ENCODE assay signal across 14 mouse cellular contexts in the genomic region with DNA sequence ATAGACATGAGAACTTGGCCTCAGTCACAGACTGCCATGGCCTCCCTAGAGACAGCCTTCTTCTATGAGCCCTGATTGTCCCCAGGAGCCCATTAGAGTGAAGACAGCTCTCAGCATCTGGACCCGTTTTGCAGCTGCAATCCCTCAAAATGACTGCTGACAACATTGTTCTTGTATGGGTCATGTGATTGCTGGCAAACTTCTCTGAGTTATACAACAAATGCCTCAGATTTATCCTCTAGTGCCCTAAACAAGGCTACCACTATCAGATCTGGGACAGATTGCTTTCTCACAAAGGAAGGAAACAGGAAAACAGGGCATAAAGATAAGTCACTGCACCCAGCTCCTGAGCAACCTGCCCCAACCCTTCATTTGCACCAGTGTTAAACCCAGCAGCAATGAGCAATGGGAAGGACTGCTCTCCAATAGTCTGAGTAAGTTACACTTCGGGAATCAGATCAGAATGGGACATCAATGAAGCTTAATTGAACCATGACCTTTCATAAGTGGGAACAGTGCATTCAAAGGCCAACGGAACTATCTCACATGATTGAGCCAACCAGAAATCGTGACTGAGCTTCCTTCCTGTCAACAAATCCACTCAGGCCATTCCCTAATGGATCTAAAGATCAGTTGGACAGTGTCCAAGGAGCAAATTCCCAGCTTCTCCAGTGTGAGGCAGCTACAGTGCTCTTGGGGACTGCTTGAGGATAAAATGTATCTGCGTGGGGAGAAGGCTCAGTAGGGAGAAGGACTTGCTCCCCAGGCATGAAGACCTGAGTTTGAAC. TPM values are rescaled to one million over a fixed set of nuclear protein-coding genes. Genes with fewer than 3 reads are reported as not detected.
A peak's percentile ranks its signal among the peaks of the same experiment; 100 is the strongest.
DNase-seq lines count a peak whose midpoint lies in the region; ATAC-seq and TF ChIP-seq lines count a peak whose summit lies in the region.
"Had no signal": no experiment of that assay in that cellular context is flagged by ENCODE, and none has a peak within 500 bp of the region (broad histone marks: within the 10 kb centered on the region; RNA-seq: fewer than 3 reads in every experiment).

No protein-coding gene starts in this region.

- WGBS in heart, embryonic 15.5 days, result 26% methylated on average over 5 of the region's 5 CpGs
- WGBS in lung, postnatal 0 days, result 24% methylated on average over 5 of the region's 5 CpGs
- WGBS in midbrain, embryonic 16.5 days, result 80% methylated on average over 5 of the region's 5 CpGs

- no peak overlapping the region for H3K9ac ChIP-seq in heart, embryonic 15.5 days
- H3K9ac ChIP-seq in lung, postnatal 0 days (replicated peaks; ENCODE audit: low read depth), result no peak overlapping the region
- H3K9ac ChIP-seq in midbrain, embryonic 16.5 days (ENCODE audit: low read depth, low read length), result no peak overlapping the region
- H3K9ac ChIP-seq: embryonic facial prominence, embryonic 12.5 days; hindbrain, embryonic 15.5 days; neural tube, embryonic 13.5 days had no signal

- peak overlapping the region; percentile 91 for H3K27ac ChIP-seq in brown adipose tissue, adult 24 weeks (replicated peaks; ENCODE audit: low read depth, low read length)
- peak overlapping the region; percentile 8; the same call in 1 of the 2 replicates for H3K27ac ChIP-seq in heart, embryonic 15.5 days
- H3K27ac ChIP-seq in lung, postnatal 0 days (ENCODE audit: low read length), result no peak overlapping the region
- no peak overlapping the region for H3K27ac ChIP-seq in midbrain, embryonic 16.5 days (ENCODE audit: low read length)
- H3K27ac ChIP-seq: embryonic facial prominence, embryonic 12.5 days; hindbrain, embryonic 15.5 days; neural tube, embryonic 13.5 days had no signal

- peak; percentile 89 for TF ChIP-seq EP300 in lung, postnatal 0 days (IDR thresholded peaks at IDR 0.05)

- no peak; the same call in 1 of the 2 replicates for TF ChIP-seq CTCF in lung, postnatal 0 days (IDR thresholded peaks at IDR 0.05)

- no peaks in the 10 kb centered on the region for H3K36me3 ChIP-seq in heart, embryonic 15.5 days
- no peaks in the 10 kb centered on the region for H3K36me3 ChIP-seq in lung, postnatal 0 days (ENCODE audit: insufficient read depth, low read length)
- H3K36me3 ChIP-seq in midbrain, embryonic 16.5 days (ENCODE audit: control insufficient read depth, insufficient read depth, low read length), result no peaks in the 10 kb centered on the region
- H3K36me3 ChIP-seq: embryonic facial prominence, embryonic 12.5 days; hindbrain, embryonic 15.5 days; neural tube, embryonic 13.5 days had no signal

- peaks cover 10% of the 10 kb centered on the region; the same call in 1 of the 2 replicates for H3K4me1 ChIP-seq in brown adipose tissue, adult 24 weeks (ENCODE audit: control insufficient read depth, insufficient read depth, insufficient read length, low read length)
- H3K4me1 ChIP-seq in heart, embryonic 15.5 days (replicated peaks), result 0 out of 2 replicates have a peak, but pooled peaks cover 3% of the 10 kb centered on the region
- peaks cover 3% of the 10 kb centered on the region; the same call in 1 of the 2 replicates for H3K4me1 ChIP-seq in lung, postnatal 0 days (ENCODE audit: insufficient read depth, low read depth, low read length)
- no peaks in the 10 kb centered on the region for H3K4me1 ChIP-seq in midbrain, embryonic 16.5 days (ENCODE audit: control insufficient read depth, insufficient read depth, low read length)
- H3K4me1 ChIP-seq: embryonic facial prominence, embryonic 12.5 days; hindbrain, embryonic 15.5 days; megakaryocyte, embryonic 14.5 days; neural tube, embryonic 13.5 days had no signal

- H3K9me3 ChIP-seq in heart, embryonic 15.5 days (replicated peaks), result no peaks in the 10 kb centered on the region
- no peaks in the 10 kb centered on the region for H3K9me3 ChIP-seq in lung, postnatal 0 days (ENCODE audit: low read length)
- H3K9me3 ChIP-seq in midbrain, embryonic 16.5 days (replicated peaks; ENCODE audit: control insufficient read depth, low read length, poor library complexity, severe bottlenecking), result no peaks in the 10 kb centered on the region
- H3K9me3 ChIP-seq: embryonic facial prominence, embryonic 12.5 days; hindbrain, embryonic 15.5 days; megakaryocyte, embryonic 14.5 days; neural tube, embryonic 13.5 days had no signal

- no peaks in the 10 kb centered on the region for H3K27me3 ChIP-seq in heart, embryonic 15.5 days
- H3K27me3 ChIP-seq in lung, postnatal 0 days (replicated peaks; ENCODE audit: insufficient read depth, low read length), result no peaks in the 10 kb centered on the region
- no peaks in the 10 kb centered on the region for H3K27me3 ChIP-seq in midbrain, embryonic 16.5 days (ENCODE audit: control insufficient read depth, insufficient read depth, low read depth, low read length)
- H3K27me3 ChIP-seq: embryonic facial prominence, embryonic 12.5 days; hindbrain, embryonic 15.5 days; neural tube, embryonic 13.5 days had no signal

- 0 out of 2 replicates have a peak, but pooled peaks have one; percentile 36 for ATAC-seq in heart, embryonic 15.5 days (replicated peaks; ENCODE audit: insufficient number of reproducible peaks, insufficient read depth, low FRiP score, low read depth)
- peak; percentile 71 for ATAC-seq in lung, postnatal 0 days
- ATAC-seq in midbrain, embryonic 16.5 days, result no peak

- DNase-seq in kidney, adult 9 months, result peak; percentile 96
- peak; percentile 70 for DNase-seq in lung, postnatal 0 days (ENCODE audit: low spot score)
- no peak for DNase-seq in right cerebral cortex, postnatal 14 days
- DNase-seq in layer of hippocampus, adult 8-10 months (ENCODE audit: low spot score in 2 of 2), result no peak
- no peak for DNase-seq in retina, embryonic 14.5 days (ENCODE audit: low spot score)
- DNase-seq: spleen, adult 18-20 months had no signal

- H3K4me2 ChIP-seq in heart, embryonic 15.5 days, result no peak overlapping the region
- H3K4me2 ChIP-seq in lung, postnatal 0 days (replicated peaks; ENCODE audit: low read depth, low read length), result no peak overlapping the region
- no peak overlapping the region for H3K4me2 ChIP-seq in midbrain, embryonic 16.5 days (ENCODE audit: low read length)
- H3K4me2 ChIP-seq: embryonic facial prominence, embryonic 12.5 days; hindbrain, embryonic 15.5 days; neural tube, embryonic 13.5 days had no signal

- no peak overlapping the region for H3K4me3 ChIP-seq in brown adipose tissue, adult 24 weeks (ENCODE audit: insufficient read depth, low read depth, low read length)
- H3K4me3 ChIP-seq in heart, embryonic 15.5 days, result no peak overlapping the region
- no peak overlapping the region for H3K4me3 ChIP-seq in lung, postnatal 0 days (ENCODE audit: low read depth, low read length)
- H3K4me3 ChIP-seq in midbrain, embryonic 16.5 days (ENCODE audit: low read depth, low read length), result no peak overlapping the region
- H3K4me3 ChIP-seq: embryonic facial prominence, embryonic 12.5 days; hindbrain, embryonic 15.5 days; megakaryocyte, embryonic 14.5 days; neural tube, embryonic 13.5 days had no signal

RNA-seq across cellular contexts. Expression of a gene that starts 4.4 kb away (rescaled TPM):
- 16.9 and 27.9 TPM in 2 replicates for polyA plus RNA-seq in brown adipose tissue, adult 24 weeks (2012; ENCODE audit: insufficient read depth, insufficient read length, missing spikeins)
- polyA plus RNA-seq in heart, embryonic 15.5 days (2015; fragmentation: Nextera tagmentation; extraction: Ambion mirVana), result 3.4 and 4.5 TPM in 2 replicates
- 171 and 174 TPM in 2 replicates for polyA plus RNA-seq in lung, postnatal 0 days (2015; fragmentation: Nextera tagmentation; extraction: Ambion mirVana)
- 0.80 and 1.2 TPM in 2 replicates for polyA plus RNA-seq in midbrain, embryonic 16.5 days (2015; fragmentation: Nextera tagmentation; extraction: Ambion mirVana)
- 1 to 10 TPM in 1 of 4 experiments, under 1 TPM in 3; 0.52 to 2.1 (median 0.76) TPM for total RNA-seq in layer of hippocampus, adult 8-10 months (2022)

RNA-seq across cellular contexts. Expression of a gene that starts 42.4 kb away (rescaled TPM):
- not detected in 2 replicates for polyA plus RNA-seq in brown adipose tissue, adult 24 weeks (2012; ENCODE audit: insufficient read depth, insufficient read length, missing spikeins)
- not detected in 2 replicates for polyA plus RNA-seq in heart, embryonic 15.5 days (2015; fragmentation: Nextera tagmentation; extraction: Ambion mirVana)
- polyA plus RNA-seq in lung, postnatal 0 days (2015; fragmentation: Nextera tagmentation; extraction: Ambion mirVana), result 0.08 TPM in 1 of 2 replicates, not detected in the other
- polyA plus RNA-seq in midbrain, embryonic 16.5 days (2015; fragmentation: Nextera tagmentation; extraction: Ambion mirVana), result not detected in 2 replicates
- not detected for total RNA-seq in layer of hippocampus, adult 8-10 months (2022)
- total RNA-seq: left cerebral cortex, postnatal 14 days had no signal
- polyA plus RNA-seq: embryonic facial prominence, embryonic 12.5 days; hindbrain, embryonic 15.5 days; neural tube, embryonic 13.5 days had no signal

Comparison
In these comparisons a context has a peak if more than half of its experiments do, and no peak if none do; other contexts are left out.
1. H3K27ac ChIP-seq: peak in brown adipose tissue, adult 24 weeks (single experiment) and heart, embryonic 15.5 days (single experiment); none in lung, postnatal 0 days (single experiment) and midbrain, embryonic 16.5 days (single experiment).
2. DNase-seq: peak in kidney, adult 9 months (single experiment) and lung, postnatal 0 days (single experiment); none in right cerebral cortex, postnatal 14 days (single experiment), layer of hippocampus, adult 8-10 months (0 of 2) and retina, embryonic 14.5 days (single experiment).